Mouse (Mus musculus): ENCODE data around the gene Dennd2c.

- TF ChIP-seq CTCF (IDR thresholded peaks at IDR 0.05; ENCODE audit: low read depth, low read length), result no peak
- TF ChIP-seq TAL1 (conservative IDR thresholded peaks at IDR 0.05; ENCODE audit: low read depth, low read length), result no peak
- TF ChIP-seq GATA1 (IDR thresholded peaks at IDR 0.05; ENCODE audit: borderline replicate concordance, low read length), result no peak
Measured at GRCm38 (mm10) chr3:103075871-103076270, 26.5 kb upstream of the Dennd2c start.

Measured in G1E (cell line).